Comparison of ENCODE assay signal across 12 mouse cellular contexts in genomic region chr9:59518976-59519375, GRCm38 (mm10). TPM values are rescaled to one million over a fixed set of nuclear protein-coding genes. Genes with fewer than 3 reads are reported as not detected.
DNase-seq lines count a peak whose midpoint lies in the region; ATAC-seq lines count a peak whose summit lies in the region.
"Had no signal": no experiment of that assay in that cellular context is flagged by ENCODE, and none has a peak within 500 bp of the region (broad histone marks: within the 10 kb centered on the region; RNA-seq: fewer than 3 reads in every experiment).

No protein-coding gene starts in this region.

- H3K27me3 ChIP-seq in intestine, embryonic 14.5 days (replicated peaks; ENCODE audit: control insufficient read depth, insufficient read depth, low read length), result no peaks in the 10 kb centered on the region
- H3K27me3 ChIP-seq in intestine, embryonic 15.5 days (replicated peaks), result no peaks in the 10 kb centered on the region
- H3K27me3 ChIP-seq: neural tube, embryonic 13.5 days; stomach, embryonic 15.5 days had no signal

- H3K4me3 ChIP-seq in intestine, embryonic 14.5 days (ENCODE audit: low read depth, low read length), result no peak overlapping the region
- H3K4me3 ChIP-seq in intestine, embryonic 15.5 days (replicated peaks), result no peak overlapping the region
- H3K4me3 ChIP-seq: neural tube, embryonic 13.5 days; stomach, embryonic 15.5 days had no signal

- DNase-seq in cerebellum, postnatal 10 days, result peak; percentile 85 to 86
- DNase-seq in cerebellum, adult 9-11 months, result no peak
- peak; percentile 47 for DNase-seq in intestine, embryonic 14.5 days (ENCODE audit: low spot score)
- DNase-seq in urinary bladder, postnatal 14 days (ENCODE audit: low spot score), result peak; percentile 36
- DNase-seq in urinary bladder, postnatal 10 days (ENCODE audit: low spot score), result no peak
- DNase-seq in spleen, postnatal 4 days (ENCODE audit: low spot score in 2 of 2), result no peak
- no peak for DNase-seq in layer of hippocampus, adult 11-12 months (ENCODE audit: low spot score)

- no peak overlapping the region for H3K9ac ChIP-seq in intestine, embryonic 14.5 days (ENCODE audit: low read length)
- no peak overlapping the region for H3K9ac ChIP-seq in intestine, embryonic 15.5 days
- H3K9ac ChIP-seq: hindbrain, embryonic 14.5 days; neural tube, embryonic 13.5 days; stomach, embryonic 15.5 days had no signal

- no peaks in the 10 kb centered on the region for H3K4me1 ChIP-seq in intestine, embryonic 14.5 days (replicated peaks; ENCODE audit: control insufficient read depth, insufficient read depth, low read length)
- no peaks in the 10 kb centered on the region for H3K4me1 ChIP-seq in intestine, embryonic 15.5 days (replicated peaks)
- H3K4me1 ChIP-seq: neural tube, embryonic 13.5 days; stomach, embryonic 15.5 days had no signal

- no peak overlapping the region for H3K27ac ChIP-seq in intestine, embryonic 14.5 days (ENCODE audit: low read depth)
- no peak overlapping the region for H3K27ac ChIP-seq in intestine, embryonic 15.5 days
- H3K27ac ChIP-seq: hindbrain, embryonic 14.5 days; macrophage; neural tube, embryonic 13.5 days; stomach, embryonic 15.5 days had no signal

- WGBS in intestine, embryonic 14.5 days, result 59% methylated on average over 5 of the region's 5 CpGs
- WGBS in intestine, embryonic 15.5 days, result 64% methylated on average over 5 of the region's 5 CpGs

- H3K4me2 ChIP-seq in intestine, embryonic 14.5 days (ENCODE audit: low read length), result no peak overlapping the region
- H3K4me2 ChIP-seq in intestine, embryonic 15.5 days (replicated peaks), result no peak overlapping the region
- H3K4me2 ChIP-seq: hindbrain, embryonic 14.5 days; neural tube, embryonic 13.5 days; stomach, embryonic 15.5 days had no signal

- H3K9me3 ChIP-seq in intestine, embryonic 14.5 days (ENCODE audit: control insufficient read depth, low read length), result no peaks in the 10 kb centered on the region
- no peaks in the 10 kb centered on the region for H3K9me3 ChIP-seq in intestine, embryonic 15.5 days
- H3K9me3 ChIP-seq: neural tube, embryonic 13.5 days; stomach, embryonic 15.5 days had no signal

- no peak for ATAC-seq in intestine, embryonic 14.5 days (replicated peaks; ENCODE audit: low FRiP score, low TSS enrichment, low read depth)
- no peak for ATAC-seq in intestine, embryonic 15.5 days

- no peaks in the 10 kb centered on the region for H3K36me3 ChIP-seq in intestine, embryonic 14.5 days (ENCODE audit: control insufficient read depth, insufficient read depth, low read length)
- no peaks in the 10 kb centered on the region for H3K36me3 ChIP-seq in intestine, embryonic 15.5 days
- H3K36me3 ChIP-seq: neural tube, embryonic 13.5 days; stomach, embryonic 15.5 days had no signal

RNA-seq across cellular contexts. Expression of gene Hexa, which starts 20.4 kb away (rescaled TPM):
- 79.2 and 86.3 TPM in 2 replicates for polyA plus RNA-seq in intestine, embryonic 14.5 days (2014; fragmentation: Nextera tagmentation; extraction: Ambion mirVana)
- 108 and 120 TPM in 2 replicates for polyA plus RNA-seq in intestine, embryonic 15.5 days (2015; fragmentation: Nextera tagmentation; extraction: Ambion mirVana)

RNA-seq across cellular contexts. Expression of gene Tmem202, which starts 20.7 kb away (rescaled TPM):
- not detected in 2 replicates for polyA plus RNA-seq in intestine, embryonic 14.5 days (2014; fragmentation: Nextera tagmentation; extraction: Ambion mirVana)
- polyA plus RNA-seq in intestine, embryonic 15.5 days (2015; fragmentation: Nextera tagmentation; extraction: Ambion mirVana), result 0.35 TPM in 1 of 2 replicates, not detected in the other
- polyA plus RNA-seq: stomach, embryonic 15.5 days had no signal

RNA-seq across cellular contexts. Expression of gene Arih1, which starts 32.6 kb away (rescaled TPM):
- polyA plus RNA-seq in intestine, embryonic 14.5 days (2014; fragmentation: Nextera tagmentation; extraction: Ambion mirVana), result 16.0 and 18.3 TPM in 2 replicates
- 11.5 and 12.7 TPM in 2 replicates for polyA plus RNA-seq in intestine, embryonic 15.5 days (2015; fragmentation: Nextera tagmentation; extraction: Ambion mirVana)

RNA-seq across cellular contexts. Expression of gene Celf6, which starts 58.7 kb away (rescaled TPM):
- polyA plus RNA-seq in intestine, embryonic 14.5 days (2014; fragmentation: Nextera tagmentation; extraction: Ambion mirVana), result 3.3 and 4.3 TPM in 2 replicates
- polyA plus RNA-seq in intestine, embryonic 15.5 days (2015; fragmentation: Nextera tagmentation; extraction: Ambion mirVana), result 3.8 and 4.2 TPM in 2 replicates
- polyA plus RNA-seq: macrophage had no signal

Comparison
In these comparisons a context has a peak if more than half of its experiments do, and no peak if none do; other contexts are left out.
1. DNase-seq: peak in cerebellum, postnatal 10 days (2 of 2), intestine, embryonic 14.5 days (single experiment) and urinary bladder, postnatal 14 days (single experiment); none in cerebellum, adult 9-11 months (single experiment), urinary bladder, postnatal 10 days (single experiment), spleen, postnatal 4 days (0 of 2) and layer of hippocampus, adult 11-12 months (single experiment).